Mouse (Mus musculus) cerebellum, adult (tissue): ENCODE data around the gene Bnc2.

Experiments
- ATAC-seq: cut with Nextera tagmentation; 2 replicates; pipeline ENCODE4 v1.9.2; 2017; ENCODE audit warnings: mild to moderate bottlenecking, moderate library complexity, mixed read lengths; ENCODE audit not compliant: insufficient number of reproducible peaks, low FRiP score, low TSS enrichment

Bnc2 gene

GRCm38 (mm10) chr4:84634751-84635150, 40.3 kb downstream of the Bnc2 start:
- ATAC-seq = no peak

- ATAC-seq = no peak
These were observed 41.1 kb downstream of the Bnc2 start for GRCm38 (mm10) chr4:84633991-84634390.

GRCm38 (mm10) chr4:84632832-84633789, 42.0 kb downstream of the Bnc2 start:
- ATAC-seq = no peak

GRCm38 (mm10) chr4:84627616-84628015, 47.5 kb downstream of the Bnc2 start:
- no peak for ATAC-seq

GRCm38 (mm10) chr4:84623312-84623711, 51.8 kb downstream of the Bnc2 start:
- no peak for ATAC-seq

- no peak for ATAC-seq
These were observed 53.3 kb downstream of the Bnc2 start for GRCm38 (mm10) chr4:84621785-84622184.

GRCm38 (mm10) chr4:84609861-84610260, 65.2 kb downstream of the Bnc2 start:
- ATAC-seq = no peak

GRCm38 (mm10) chr4:84604461-84604860, 70.6 kb downstream of the Bnc2 start:
- ATAC-seq = no peak

GRCm38 (mm10) chr4:84580260-84580952, 94.7 kb downstream of the Bnc2 start:
- ATAC-seq = no peak

GRCm38 (mm10) chr4:84578296-84578695, 96.8 kb downstream of the Bnc2 start:
- no peak for ATAC-seq

- no peak for ATAC-seq
These were observed 109.0 kb downstream of the Bnc2 start for GRCm38 (mm10) chr4:84566123-84566522.

GRCm38 (mm10) chr4:84545204-84545871, 129.7 kb downstream of the Bnc2 start:
- ATAC-seq = peak; percentile 72; the same call in 1 of the 2 replicates

GRCm38 (mm10) chr4:84544646-84545045, 130.4 kb downstream of the Bnc2 start:
- ATAC-seq = no peak

GRCm38 (mm10) chr4:84540531-84540930, 134.5 kb downstream of the Bnc2 start:
- ATAC-seq = no peak

- ATAC-seq = no peak
These were observed 135.7 kb downstream of the Bnc2 start for GRCm38 (mm10) chr4:84539396-84539795.

GRCm38 (mm10) chr4:84528886-84529789, 145.9 kb downstream of the Bnc2 start:
- ATAC-seq = no peak

- ATAC-seq = no peak
These were observed 146.7 kb downstream of the Bnc2 start for GRCm38 (mm10) chr4:84528358-84528757.

- ATAC-seq = no peak
These were observed 147.8 kb downstream of the Bnc2 start for GRCm38 (mm10) chr4:84527066-84527933.

- ATAC-seq = no peak
These were observed 151.3 kb downstream of the Bnc2 start for GRCm38 (mm10) chr4:84523651-84524221.
